Mouse (Mus musculus): ENCODE measurements around the gene Cbs. TPM values are rescaled to one million over a fixed set of nuclear protein-coding genes. Genes with fewer than 3 reads are reported as not detected.

The Cbs gene
- polyA plus RNA-seq (2012; ENCODE audit: insufficient read depth, insufficient read length, low replicate concordance, missing spikeins), result not detected in 2 replicates

DNA sequence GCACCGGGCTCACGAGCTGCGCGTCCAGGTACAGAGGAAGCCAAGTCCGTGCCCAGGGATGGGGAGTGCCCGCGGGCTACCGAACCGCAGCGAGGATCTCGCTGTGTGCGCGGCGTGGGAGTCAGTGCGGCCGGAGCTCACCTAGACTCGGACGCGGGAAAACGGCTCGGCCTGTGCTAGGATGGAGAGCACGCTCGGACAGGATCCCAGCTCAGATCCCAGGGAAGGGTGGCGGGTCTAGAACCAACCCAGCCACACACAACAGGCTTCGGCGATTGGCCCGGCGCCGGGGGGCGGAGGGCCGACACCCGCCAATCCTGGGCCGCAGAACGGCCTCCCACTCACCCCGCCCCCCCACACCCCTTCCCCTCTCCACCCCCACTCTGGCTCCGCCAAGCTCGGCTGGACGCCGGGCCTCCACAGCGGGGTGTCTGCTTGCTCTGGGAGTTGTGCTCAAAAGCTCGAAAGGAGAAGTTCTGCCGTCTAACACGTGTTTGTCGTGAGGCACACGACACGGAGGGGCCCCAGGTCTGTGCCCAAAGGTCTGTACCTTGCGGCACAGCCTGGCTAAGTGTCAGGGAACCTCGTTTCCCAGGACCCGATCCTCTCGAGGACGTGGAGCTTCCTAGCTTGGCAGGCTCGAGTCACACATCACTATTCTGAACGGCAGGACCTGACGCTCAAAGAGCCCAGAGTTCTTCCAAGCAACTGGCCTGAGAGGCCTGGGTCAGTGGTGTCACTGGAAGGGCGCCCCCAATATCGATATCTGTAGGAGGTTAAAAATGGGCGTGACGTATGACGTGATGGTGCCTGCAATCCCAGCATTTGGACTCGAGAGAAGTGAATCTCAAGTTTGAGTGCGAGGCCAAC is at the start of gene Cbs:
Gene Cbs (minus strand): TSS at position 297 of the 870 bp plus-strand sequence.
- Histone ChIP-seq H3K4me3 (ENCODE audit: insufficient read depth, low read depth, low read length) (peak within 1 kb of the TSS; percentile 54), H3K27ac (ENCODE audit: insufficient read depth, low read depth, low read length) (peak within 1 kb of the TSS; percentile 31; the same call in 1 of the 2 replicates), H3K4me1 (ENCODE audit: control insufficient read depth, insufficient read depth, low read length) (peaks cover 13% of the 10 kb centered on the region)
- WGBS, result 6% methylated on average over 61 of the region's 61 CpGs
- TF ChIP-seq CTCF (IDR thresholded peaks at IDR 0.05; ENCODE audit: insufficient read depth, low read depth, low read length) (no peak), POLR2A (IDR thresholded peaks at IDR 0.05; ENCODE audit: insufficient read depth, low read depth, low read length) (no peak)

DNA sequence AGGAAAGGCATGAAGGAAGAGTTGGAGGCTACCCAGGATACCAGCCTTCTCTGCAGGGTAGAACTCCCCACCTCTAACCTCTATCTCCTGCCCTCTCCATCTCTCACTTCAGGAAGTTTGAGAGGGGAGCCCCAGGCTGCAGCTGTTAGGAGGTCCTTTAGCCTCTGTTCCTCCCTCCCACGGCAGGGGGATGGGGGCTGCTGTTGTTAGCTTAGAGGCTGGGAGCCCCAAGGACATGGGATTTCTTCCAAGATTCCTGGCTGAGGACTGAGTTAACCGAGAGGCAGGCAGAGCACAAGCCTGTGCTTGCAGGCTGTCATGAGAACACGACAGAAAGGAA is 49.2 kb upstream of the Cbs start:
- TF ChIP-seq POLR2A (IDR thresholded peaks at IDR 0.05; ENCODE audit: insufficient read depth, low read depth, low read length) (no peak), CTCF (IDR thresholded peaks at IDR 0.05; ENCODE audit: insufficient read depth, low read depth, low read length) (no peak)
- Histone ChIP-seq H3K4me1 (ENCODE audit: control insufficient read depth, insufficient read depth, low read length) (peaks cover 19% of the 10 kb centered on the region), H3K27ac (ENCODE audit: insufficient read depth, low read depth, low read length) (peak overlapping the region; percentile 74; the same call in 1 of the 2 replicates), H3K4me3 (ENCODE audit: insufficient read depth, low read depth, low read length) (no peak overlapping the region)
- WGBS, result 16% methylated on average over 3 of the region's 3 CpGs

DNA sequence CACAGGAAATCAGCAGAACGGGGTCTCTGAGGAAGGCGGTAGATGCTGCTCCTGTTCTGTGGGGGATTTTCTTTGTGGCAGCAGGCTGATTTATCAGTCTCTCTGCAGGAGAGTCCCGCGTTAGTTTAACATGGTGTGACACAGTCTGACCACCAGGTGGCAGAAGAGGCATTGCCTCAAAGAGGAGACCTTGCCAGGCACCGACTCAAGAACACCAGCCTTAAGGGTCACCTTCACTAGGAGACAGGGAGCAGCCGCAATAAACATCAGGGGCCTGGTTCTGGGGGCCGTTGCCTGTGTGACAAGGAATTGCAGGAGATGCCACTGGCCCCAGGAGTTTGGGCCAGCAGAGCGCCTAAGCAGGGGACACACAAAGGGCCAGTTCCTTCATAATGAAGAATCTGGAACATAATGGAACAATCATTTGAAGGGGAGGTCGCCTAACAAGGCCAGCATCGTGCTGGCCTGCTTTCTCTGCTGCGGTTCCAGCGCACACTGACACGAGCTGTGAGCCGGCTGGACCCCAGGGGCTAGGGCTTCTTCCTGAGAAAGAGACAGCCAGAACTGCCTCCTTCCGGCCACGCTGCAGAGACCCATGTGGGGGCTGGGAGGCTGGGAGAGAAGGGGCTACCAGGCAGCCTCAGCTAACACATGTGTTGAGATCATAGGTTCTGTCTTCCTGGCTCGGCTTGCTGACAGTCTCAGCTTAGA is 48.6 kb upstream of the Cbs start:
- Histone ChIP-seq H3K4me3 (ENCODE audit: insufficient read depth, low read depth, low read length) (no peak overlapping the region), H3K4me1 (ENCODE audit: control insufficient read depth, insufficient read depth, low read length) (peaks cover 13% of the 10 kb centered on the region), H3K27ac (ENCODE audit: insufficient read depth, low read depth, low read length) (peak overlapping the region; percentile 74)
- TF ChIP-seq POLR2A (IDR thresholded peaks at IDR 0.05; ENCODE audit: insufficient read depth, low read depth, low read length) (no peak), CTCF (IDR thresholded peaks at IDR 0.05; ENCODE audit: insufficient read depth, low read depth, low read length) (peak; percentile 77)
- 4% methylated on average over 17 of the region's 17 CpGs for WGBS

DNA sequence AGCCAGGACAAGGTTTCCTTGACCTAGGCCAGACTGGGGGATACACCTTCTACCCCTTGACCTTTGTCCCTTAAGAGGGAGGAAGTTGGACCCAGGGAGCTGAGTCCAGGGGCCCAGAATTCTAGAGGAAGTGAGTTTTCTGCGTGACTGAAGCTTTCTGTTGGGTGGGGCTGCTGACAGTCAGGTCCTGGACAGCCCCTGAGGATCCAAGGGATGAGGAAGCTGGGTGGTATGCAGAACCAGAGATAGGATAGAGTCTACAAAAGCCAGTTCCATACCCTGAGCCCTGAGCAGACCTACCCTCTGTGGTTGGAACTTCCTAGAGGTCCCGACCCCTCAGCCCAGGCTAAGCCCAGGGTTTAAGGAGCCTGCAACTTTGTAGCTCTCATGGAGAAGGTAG is 43.4 kb upstream of the Cbs start:
- H3K27ac ChIP-seq (ENCODE audit: insufficient read depth, low read depth, low read length), result no peak overlapping the region
- WGBS, result 85% methylated on average over 2 of the region's 2 CpGs
- TF ChIP-seq POLR2A (IDR thresholded peaks at IDR 0.05; ENCODE audit: insufficient read depth, low read depth, low read length) (no peak), CTCF (IDR thresholded peaks at IDR 0.05; ENCODE audit: insufficient read depth, low read depth, low read length) (no peak)
- H3K4me1 ChIP-seq (ENCODE audit: control insufficient read depth, insufficient read depth, low read length), result peaks cover 5% of the 10 kb centered on the region; the same call in 1 of the 2 replicates
- H3K4me3 ChIP-seq (ENCODE audit: insufficient read depth, low read depth, low read length), result no peak overlapping the region

DNA sequence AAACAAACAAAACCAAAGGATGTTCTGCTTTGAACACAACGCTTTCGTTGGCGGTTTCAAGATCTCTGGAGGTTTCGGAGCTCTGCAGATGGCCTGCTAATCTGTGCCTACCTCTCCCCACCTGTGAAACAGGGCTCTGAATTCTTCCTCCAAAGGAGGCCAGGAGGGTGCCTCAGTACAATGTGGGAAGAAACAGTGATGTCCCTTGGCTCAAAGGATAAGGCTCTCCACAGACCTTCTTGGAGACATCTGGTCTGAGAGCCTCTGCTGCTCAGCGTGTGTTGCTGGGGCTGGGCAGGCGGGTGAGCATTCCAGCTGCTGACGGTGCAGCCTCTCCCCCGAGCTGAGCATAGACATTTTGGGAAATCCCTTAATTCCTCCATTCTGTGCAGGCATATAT is 40.5 kb upstream of the Cbs start, which contains the start of gene Cryaa:
Gene Cryaa (plus strand): TSS at position 301 of the 400 bp plus-strand sequence.
- no peak for TF ChIP-seq POLR2A (IDR thresholded peaks at IDR 0.05; ENCODE audit: insufficient read depth, low read depth, low read length)
- TF ChIP-seq CTCF (IDR thresholded peaks at IDR 0.05; ENCODE audit: insufficient read depth, low read depth, low read length), result no peak
- 66% methylated on average over 8 of the region's 8 CpGs for WGBS
- Histone ChIP-seq H3K4me1 (ENCODE audit: control insufficient read depth, insufficient read depth, low read length) (peaks cover 5% of the 10 kb centered on the region; the same call in 1 of the 2 replicates), H3K27ac (ENCODE audit: insufficient read depth, low read depth, low read length) (no peak within 1 kb of the TSS), H3K4me3 (ENCODE audit: insufficient read depth, low read depth, low read length) (no peak within 1 kb of the TSS)

DNA sequence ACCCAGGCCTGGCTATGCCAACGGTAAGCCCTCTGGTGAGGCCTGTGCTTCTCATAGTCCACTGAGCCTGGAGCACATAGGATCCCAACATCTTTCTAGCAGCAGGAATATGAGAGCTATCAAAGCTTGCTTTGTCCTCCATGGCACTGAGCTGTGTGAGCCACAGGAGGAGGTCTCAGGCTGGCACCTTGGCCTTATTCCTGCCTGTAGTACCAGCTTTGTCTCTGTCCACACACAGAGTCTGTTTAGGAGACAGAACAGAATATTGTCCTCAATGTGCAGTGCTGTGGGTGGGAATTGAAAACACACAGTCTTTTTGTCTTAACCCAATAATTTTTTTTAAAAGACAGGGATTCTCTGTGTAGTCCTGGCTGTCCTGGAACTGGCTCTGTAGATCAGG is 37.4 kb upstream of the Cbs start:
- TF ChIP-seq POLR2A (IDR thresholded peaks at IDR 0.05; ENCODE audit: insufficient read depth, low read depth, low read length) (no peak), CTCF (IDR thresholded peaks at IDR 0.05; ENCODE audit: insufficient read depth, low read depth, low read length) (no peak)
- H3K4me3 ChIP-seq (ENCODE audit: insufficient read depth, low read depth, low read length), result no peak overlapping the region
- 55% methylated on average over 1 of the region's 1 CpGs for WGBS
- peaks cover 5% of the 10 kb centered on the region; the same call in 1 of the 2 replicates for H3K4me1 ChIP-seq (ENCODE audit: control insufficient read depth, insufficient read depth, low read length)
- H3K27ac ChIP-seq (ENCODE audit: insufficient read depth, low read depth, low read length), result no peak overlapping the region; the same call in 1 of the 2 replicates

DNA sequence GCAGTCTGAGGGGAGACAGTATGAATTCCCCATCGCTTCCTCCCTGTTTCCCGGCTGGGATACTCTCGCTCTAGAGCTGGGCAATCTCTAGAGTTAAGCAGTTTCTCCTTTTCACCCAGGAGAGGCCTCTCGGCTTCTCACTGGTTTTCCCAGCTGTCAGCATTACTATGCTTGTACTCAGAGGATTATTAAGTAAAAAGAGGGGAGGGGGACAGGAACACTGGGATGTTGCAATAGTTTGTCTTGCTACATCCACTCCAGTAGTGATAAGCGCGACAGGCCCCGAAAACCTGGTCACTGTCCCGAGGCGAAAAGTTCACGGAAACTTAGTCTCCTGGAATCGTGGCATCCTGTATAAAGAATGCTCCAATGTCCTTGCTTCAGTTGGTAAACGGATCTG is 35.2 kb upstream of the Cbs start:
- TF ChIP-seq POLR2A (IDR thresholded peaks at IDR 0.05; ENCODE audit: insufficient read depth, low read depth, low read length) (no peak), CTCF (IDR thresholded peaks at IDR 0.05; ENCODE audit: insufficient read depth, low read depth, low read length) (no peak)
- 0 out of 2 replicates have a peak, but pooled peaks cover 5% of the 10 kb centered on the region for H3K4me1 ChIP-seq (ENCODE audit: control insufficient read depth, insufficient read depth, low read length)
- no peak overlapping the region for H3K27ac ChIP-seq (ENCODE audit: insufficient read depth, low read depth, low read length)
- no peak overlapping the region for H3K4me3 ChIP-seq (ENCODE audit: insufficient read depth, low read depth, low read length)
- 93% methylated on average over 12 of the region's 12 CpGs for WGBS

DNA sequence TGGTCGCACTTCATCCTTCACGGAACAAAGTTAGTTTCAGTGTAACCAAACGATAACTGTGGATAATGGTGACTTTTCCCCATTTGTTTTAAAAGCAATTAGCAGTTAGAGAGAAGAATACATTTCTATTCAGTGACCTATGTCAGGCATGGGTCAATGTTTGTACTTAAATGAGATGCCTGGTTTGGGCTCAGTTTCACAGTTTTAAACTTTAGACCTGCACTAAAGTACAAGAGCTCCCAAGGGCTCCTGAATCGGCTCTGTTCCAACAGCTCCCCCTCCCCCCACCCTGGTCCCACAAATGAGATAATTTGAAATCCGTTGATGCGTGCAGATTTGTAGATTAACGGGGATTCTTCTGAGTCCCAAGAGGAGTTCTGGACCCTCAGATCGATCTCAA is 34.7 kb upstream of the Cbs start:
- Histone ChIP-seq H3K27ac (ENCODE audit: insufficient read depth, low read depth, low read length) (no peak overlapping the region), H3K4me3 (ENCODE audit: insufficient read depth, low read depth, low read length) (no peak overlapping the region), H3K4me1 (ENCODE audit: control insufficient read depth, insufficient read depth, low read length) (0 out of 2 replicates have a peak, but pooled peaks cover under 1% of the 10 kb centered on the region)
- TF ChIP-seq POLR2A (IDR thresholded peaks at IDR 0.05; ENCODE audit: insufficient read depth, low read depth, low read length), result no peak
- TF ChIP-seq CTCF (IDR thresholded peaks at IDR 0.05; ENCODE audit: insufficient read depth, low read depth, low read length), result no peak
- 73% methylated on average over 8 of the region's 8 CpGs for WGBS

DNA sequence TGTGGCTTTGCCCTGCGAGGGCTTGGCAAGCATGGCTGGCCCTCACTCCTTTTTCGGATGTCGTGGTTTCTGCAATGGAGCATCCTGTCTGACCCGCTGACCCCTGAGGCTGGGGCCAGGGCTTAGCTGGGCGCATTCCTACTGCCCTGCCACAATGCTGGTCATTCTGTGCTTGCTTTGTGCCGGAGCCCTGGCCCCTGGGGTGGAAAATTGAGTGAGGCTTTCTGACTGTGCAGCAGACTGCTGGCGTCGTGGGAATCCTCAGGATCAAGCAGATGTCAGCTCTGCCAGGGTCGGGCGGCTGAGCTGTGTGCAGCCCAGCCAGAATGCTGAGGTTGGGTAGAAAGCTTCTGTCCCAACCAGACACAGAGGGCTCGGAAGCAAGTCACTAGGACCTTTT is 33.1 kb upstream of the Cbs start:
- Histone ChIP-seq H3K4me1 (ENCODE audit: control insufficient read depth, insufficient read depth, low read length) (no peaks in the 10 kb centered on the region), H3K4me3 (ENCODE audit: insufficient read depth, low read depth, low read length) (no peak overlapping the region), H3K27ac (ENCODE audit: insufficient read depth, low read depth, low read length) (no peak overlapping the region)
- TF ChIP-seq CTCF (IDR thresholded peaks at IDR 0.05; ENCODE audit: insufficient read depth, low read depth, low read length) (no peak), POLR2A (IDR thresholded peaks at IDR 0.05; ENCODE audit: insufficient read depth, low read depth, low read length) (no peak)
- 28% methylated on average over 11 of the region's 11 CpGs for WGBS

All from olfactory bulb, adult 2 months (tissue).